Mouse (Mus musculus) bone marrow macrophage, adult 2 months (primary cell): ENCODE measurements around the gene Fut8. TPM values are rescaled to one million over a fixed set of nuclear protein-coding genes. Genes with fewer than 3 reads are reported as not detected.
"Not testable (repeated sequence)": the region's sequence is repeated elsewhere in the genome, so short reads cannot be mapped to it uniquely, and the experiment has no call there.

Experiments
- H3K27ac ChIP-seq: 2 replicates; pipeline ENCODE4 v1.5.1; 2012; ENCODE audit warnings: low read depth, low read length; ENCODE audit not compliant: insufficient read depth
- H3K4me1 ChIP-seq: 2 replicates; pipeline ENCODE4 v1.6.1; 2012; ENCODE audit warnings: low read length; ENCODE audit not compliant: control insufficient read depth, insufficient read depth
- H3K4me3 ChIP-seq: 2 replicates; pipeline ENCODE4 v1.5.1; 2012; ENCODE audit warnings: mild to moderate bottlenecking, low read length, moderate library complexity; ENCODE audit not compliant: insufficient read depth
- CTCF ChIP-seq: IDR thresholded peaks from 2 replicates; pipeline ENCODE4 v1.5.1; 2012; ENCODE audit warnings: low read depth, mild to moderate bottlenecking, low read length, moderate library complexity
- POLR2A ChIP-seq: IDR thresholded peaks from 2 replicates; pipeline ENCODE4 v1.6.1; 2012; ENCODE audit warnings: mild to moderate bottlenecking, low read depth, low read length, borderline replicate concordance
- polyA plus RNA-seq: library from polyadenylated mRNA; stranded (reverse); fragments of >200 nt; gene quantifications from 2 replicates; pipeline ENCODE4 v1.2.4, GENCODE M21; 2012; ENCODE audit not compliant: missing spikeins, insufficient read depth, insufficient read length

The Fut8 gene
- polyA plus RNA-seq, 1 experiment: 19.5 TPM

GRCm38 (mm10) chr12:77240839-77241238 lies 2.9 kb downstream of the Fut8 start:
- H3K27ac ChIP-seq: no peak overlapping the region
- TF ChIP-seq CTCF: no peak
- TF ChIP-seq POLR2A: no peak
- H3K4me1 ChIP-seq: no peaks in the 10 kb centered on the region
- no peak overlapping the region for H3K4me3 ChIP-seq

- H3K4me1 ChIP-seq: peaks cover 2% of the 10 kb centered on the region; the same call in 1 of the 2 replicates
- H3K27ac ChIP-seq: no peak overlapping the region
- no peak overlapping the region for H3K4me3 ChIP-seq
- TF ChIP-seq POLR2A (no peak), CTCF (no peak)
Observed at GRCm38 (mm10) chr12:77262650-77263049, 24.7 kb downstream of the Fut8 start.

GRCm38 (mm10) chr12:77263816-77264215 lies 25.9 kb downstream of the Fut8 start:
- H3K27ac ChIP-seq: no peak overlapping the region
- TF ChIP-seq POLR2A (no peak), CTCF (no peak)
- H3K4me3 ChIP-seq: no peak overlapping the region
- H3K4me1 ChIP-seq: peaks cover 2% of the 10 kb centered on the region; the same call in 1 of the 2 replicates

DNA sequence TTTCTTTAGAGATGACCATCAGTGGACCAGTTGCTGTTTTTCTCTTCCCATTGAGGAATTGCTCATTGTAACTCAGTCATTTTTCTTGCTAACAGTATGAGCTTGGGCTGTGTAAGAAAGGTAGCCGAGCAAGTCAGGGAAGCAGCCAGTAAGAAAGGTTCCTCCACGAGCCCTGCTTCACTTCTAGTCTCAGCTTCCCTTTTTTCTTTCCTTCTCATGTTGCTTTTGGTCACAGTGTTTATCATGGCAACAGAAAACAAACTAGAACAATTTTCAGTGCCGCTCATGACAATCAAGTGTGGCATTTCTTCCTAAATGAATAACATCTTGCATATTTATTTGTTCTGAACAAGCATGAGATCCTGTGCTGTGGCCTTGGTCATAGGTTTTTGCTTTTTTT lies 32.8 kb downstream of the Fut8 start:
- Histone ChIP-seq H3K4me3 (no peak overlapping the region), H3K27ac (no peak overlapping the region), H3K4me1 (no peaks in the 10 kb centered on the region)
- no peak for TF ChIP-seq POLR2A
- TF ChIP-seq CTCF: no peak

GRCm38 (mm10) chr12:77288507-77288906 lies 50.6 kb downstream of the Fut8 start:
- TF ChIP-seq CTCF (no peak), POLR2A (no peak)

DNA sequence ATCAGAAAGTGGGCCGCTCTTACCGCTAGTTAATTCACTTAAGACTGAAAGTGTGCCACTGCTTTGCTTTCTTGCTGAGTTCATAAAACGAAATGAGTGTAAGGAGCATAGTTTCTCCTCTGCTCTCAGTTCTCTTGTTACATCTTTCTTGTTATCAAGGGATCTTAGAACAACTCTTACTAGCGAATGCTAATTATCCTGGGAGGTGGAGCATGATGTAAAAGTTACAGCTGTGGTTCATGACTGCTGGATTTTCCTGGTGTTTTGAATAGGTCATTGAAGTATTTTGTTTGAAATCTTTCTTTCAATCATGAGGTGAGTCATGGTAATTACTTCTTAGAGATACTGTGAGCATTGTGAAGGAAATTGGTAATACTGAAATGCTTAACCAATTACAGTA lies 53.1 kb downstream of the Fut8 start:
- Histone ChIP-seq H3K27ac (no peak overlapping the region), H3K4me3 (no peak overlapping the region), H3K4me1 (peaks cover 6% of the 10 kb centered on the region)
- TF ChIP-seq POLR2A: no peak
- TF ChIP-seq CTCF: no peak

More at GRCm38 (mm10) chr12:77288507-77288906, 50.6 kb downstream of the Fut8 start:
- Histone ChIP-seq H3K27ac (no peak overlapping the region), H3K4me1 (peaks cover 6% of the 10 kb centered on the region), H3K4me3 (no peak overlapping the region)

GRCm38 (mm10) chr12:77291864-77292263 lies 53.9 kb downstream of the Fut8 start:
- not testable (repeated sequence) for H3K4me1 ChIP-seq, H3K4me3 ChIP-seq, H3K27ac ChIP-seq

DNA sequence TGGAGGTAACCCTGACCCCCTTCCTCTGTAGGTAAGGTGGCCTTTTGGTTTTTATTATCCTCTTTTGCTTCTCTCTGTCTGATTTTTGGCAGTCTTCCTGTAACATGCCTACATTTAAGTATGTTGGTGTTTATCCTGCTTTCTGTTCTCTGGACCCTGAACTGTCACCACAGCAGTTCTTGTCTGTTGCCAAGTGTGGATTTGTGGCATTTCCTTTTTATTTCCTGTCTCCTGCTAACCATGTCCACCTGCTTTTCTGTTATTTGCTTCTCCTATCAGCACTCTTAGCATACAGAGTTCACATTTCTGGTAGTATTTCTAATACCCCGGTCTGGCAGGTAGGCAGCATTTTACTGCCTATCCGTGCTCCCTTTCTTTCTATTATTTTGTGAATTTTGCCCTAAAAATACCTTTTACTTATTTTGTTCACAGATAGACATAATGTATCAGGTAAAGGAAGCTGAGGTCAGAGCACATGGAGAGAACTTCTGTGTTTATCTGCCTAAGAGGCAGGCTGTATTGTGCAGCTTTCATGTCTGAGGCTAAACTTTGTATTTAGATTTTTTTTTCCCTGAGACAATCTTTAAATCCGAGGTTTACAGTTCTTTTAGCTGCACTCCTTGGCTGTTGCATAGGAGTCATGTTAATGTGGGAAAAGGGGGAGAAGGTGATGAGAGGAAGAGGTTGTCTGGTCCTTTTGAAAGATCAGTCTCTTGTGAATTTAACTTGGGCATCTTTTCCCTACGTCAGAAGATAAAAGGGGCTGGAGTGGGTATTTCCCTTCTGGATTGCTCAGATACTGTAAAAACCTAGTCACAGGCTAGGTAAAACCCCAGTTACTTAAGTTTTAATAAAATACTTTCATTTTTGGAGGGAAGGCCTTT lies 54.7 kb downstream of the Fut8 start:
- Histone ChIP-seq H3K27ac (no peak overlapping the region), H3K4me3 (no peak overlapping the region)
- TF ChIP-seq POLR2A (no peak), CTCF (no peak)

DNA sequence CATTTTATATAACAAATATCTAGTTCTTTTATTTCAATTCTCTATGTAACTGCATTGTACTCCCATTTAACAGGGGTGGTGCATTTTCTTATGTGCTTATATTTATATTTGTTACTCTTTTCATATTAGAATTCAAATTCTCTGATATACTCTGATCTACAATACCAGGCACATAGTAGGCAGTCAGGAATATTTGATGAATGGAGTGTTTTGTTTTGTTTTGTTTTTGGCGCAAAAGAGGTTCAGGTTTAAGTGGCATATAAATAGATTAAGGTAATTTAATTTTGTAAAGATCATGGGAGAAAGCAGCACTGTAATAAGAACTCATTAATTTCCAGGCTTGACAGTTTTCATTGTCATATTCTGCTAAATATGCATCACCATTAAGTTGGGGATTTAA lies 58.2 kb downstream of the Fut8 start:
- Histone ChIP-seq H3K27ac (no peak overlapping the region), H3K4me3 (no peak overlapping the region), H3K4me1 (no peaks in the 10 kb centered on the region)
- TF ChIP-seq POLR2A (no peak), CTCF (no peak)

More for the DNA sequence above, 54.7 kb downstream of the Fut8 start:
- H3K4me1 ChIP-seq: peaks cover 6% of the 10 kb centered on the region

DNA sequence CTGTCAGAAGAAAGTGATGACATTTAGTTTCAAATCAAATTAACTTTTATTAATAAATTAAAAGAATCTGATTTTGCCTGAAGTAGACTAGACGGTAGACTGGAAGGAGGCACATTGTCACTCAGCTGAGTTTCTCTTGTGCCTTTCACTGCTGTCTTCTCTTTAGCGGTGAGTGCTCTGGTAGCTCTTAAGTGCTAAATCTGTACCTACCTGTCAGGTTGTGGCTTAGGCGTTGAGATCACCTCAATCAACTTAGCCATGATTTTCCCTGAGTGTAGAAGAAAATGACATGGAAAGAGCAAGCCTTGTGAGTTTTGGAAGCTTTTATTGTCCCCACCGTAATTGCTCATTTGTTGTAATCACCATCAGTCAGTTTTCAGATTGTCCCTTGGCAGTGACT lies 59.2 kb downstream of the Fut8 start:
- no peak overlapping the region for H3K4me3 ChIP-seq
- H3K4me1 ChIP-seq: no peaks in the 10 kb centered on the region
- no peak overlapping the region for H3K27ac ChIP-seq
- TF ChIP-seq CTCF (no peak), POLR2A (no peak)
